Mouse (Mus musculus): ENCODE results near the gene Actn2. TPM values are rescaled to one million over a fixed set of nuclear protein-coding genes. Genes with fewer than 3 reads are reported as not detected.
A peak's percentile ranks its signal among the peaks of the same experiment; 100 is the strongest.

The Actn2 gene
- polyA plus RNA-seq (2012; rRNA removed): 40.0 and 61.4 TPM in 2 replicates

DNA sequence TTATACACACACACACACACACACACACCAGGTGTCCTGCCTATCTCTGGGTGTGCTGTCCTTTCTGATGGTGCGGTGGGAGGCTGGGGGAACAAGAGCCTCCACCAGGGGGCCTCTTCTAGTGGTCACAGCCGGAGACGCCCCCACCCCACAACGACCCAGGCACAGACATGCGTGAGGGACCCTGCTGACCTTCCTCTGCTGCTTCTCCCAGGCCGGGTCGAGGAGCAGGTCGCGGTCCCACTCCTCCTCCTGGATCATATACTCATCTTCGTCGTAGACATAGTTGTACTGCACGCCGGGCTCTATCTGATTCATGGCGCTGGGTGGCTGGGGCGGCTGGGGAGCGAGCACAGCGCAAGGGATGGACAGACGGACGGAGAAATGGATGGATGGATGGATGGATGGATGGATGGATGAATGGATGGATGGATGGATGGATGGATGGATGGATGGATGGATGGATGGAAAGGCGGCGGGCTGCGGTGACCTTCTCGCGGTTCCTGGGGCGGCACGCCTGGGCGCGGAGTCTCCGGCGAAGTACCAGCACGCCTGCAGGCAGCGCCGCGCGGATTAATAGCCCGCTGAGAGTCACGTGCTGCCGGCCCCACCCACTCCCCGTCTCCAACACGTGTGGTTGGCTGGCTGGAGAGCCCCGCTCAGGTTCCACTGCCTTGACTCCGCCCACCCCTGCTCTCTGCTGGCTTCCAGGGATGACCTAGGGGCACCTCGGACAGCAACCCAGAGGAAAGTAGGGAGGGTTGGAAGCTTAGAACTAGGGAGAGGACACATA is at the start of gene Actn2:
TSS of gene Actn2 (minus strand) at position 578 of the 793 bp plus-strand sequence.
- no peaks in the 10 kb centered on the region for H3K4me1 ChIP-seq (ENCODE audit: control insufficient read depth, insufficient read depth, low read length)
- DNase-seq: peak; percentile 50
- H3K4me3 ChIP-seq (replicated peaks; ENCODE audit: extremely low read depth, low read depth, low read length): no peak within 1 kb of the TSS
- WGBS: 1% methylated on average over 43 of the region's 43 CpGs
- TF ChIP-seq POLR2A (IDR thresholded peaks at IDR 0.05; ENCODE audit: borderline replicate concordance, extremely low read depth, low read depth, low read length) (no peak), CTCF (IDR thresholded peaks at IDR 0.05; ENCODE audit: insufficient read depth, low read length) (no peak)

DNA sequence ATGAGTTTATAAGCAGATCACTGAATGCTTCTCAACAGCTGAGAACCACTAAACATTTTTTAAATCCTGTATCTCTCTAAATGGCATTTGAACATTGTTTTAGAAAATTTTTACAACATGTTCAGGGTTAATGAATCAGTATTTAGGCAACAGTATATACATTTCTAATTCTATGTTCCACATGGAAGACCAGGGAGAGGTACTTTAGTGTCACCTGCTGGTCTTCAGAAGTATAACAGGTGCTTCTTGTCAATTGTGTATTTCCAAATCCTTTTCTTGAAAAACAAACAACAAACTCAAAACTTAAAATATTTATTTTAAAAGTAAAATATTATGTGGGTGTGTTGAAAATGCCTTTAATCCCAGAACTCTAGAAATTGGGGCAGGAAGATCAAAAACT is 45.7 kb upstream of the Actn2 start:
- Histone ChIP-seq H3K4me1 (ENCODE audit: control insufficient read depth, insufficient read depth, low read length) (no peaks in the 10 kb centered on the region), H3K4me3 (replicated peaks; ENCODE audit: extremely low read depth, low read depth, low read length) (no peak overlapping the region)
- TF ChIP-seq CTCF (IDR thresholded peaks at IDR 0.05; ENCODE audit: insufficient read depth, low read length) (peak; percentile 25; the same call in 1 of the 2 replicates), POLR2A (IDR thresholded peaks at IDR 0.05; ENCODE audit: borderline replicate concordance, extremely low read depth, low read depth, low read length) (no peak)
- DNase-seq: no peak

DNA sequence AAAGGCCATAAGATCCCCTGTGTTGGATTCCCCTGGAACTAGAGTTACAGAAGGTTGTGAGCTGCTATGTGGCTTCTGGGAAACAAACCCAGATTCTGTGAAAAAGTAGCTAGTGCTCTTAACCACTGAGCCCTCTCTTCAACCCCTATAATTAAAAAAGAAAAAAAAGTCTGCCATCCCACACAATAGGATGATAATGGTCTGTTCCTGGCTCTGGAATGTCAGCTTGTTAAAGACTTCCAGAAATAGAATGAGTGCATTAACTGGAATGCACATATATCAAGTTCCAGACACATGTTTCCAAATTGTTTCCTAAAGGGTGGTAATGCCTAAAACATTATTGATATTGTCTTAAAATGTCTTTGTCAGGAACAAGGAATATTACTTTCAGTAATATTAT is 44.2 kb upstream of the Actn2 start:
- no peak for DNase-seq
- H3K4me1 ChIP-seq (ENCODE audit: control insufficient read depth, insufficient read depth, low read length): no peaks in the 10 kb centered on the region
- no peak overlapping the region for H3K4me3 ChIP-seq (replicated peaks; ENCODE audit: extremely low read depth, low read depth, low read length)
- no peak for TF ChIP-seq POLR2A (IDR thresholded peaks at IDR 0.05; ENCODE audit: borderline replicate concordance, extremely low read depth, low read depth, low read length)
- no peak for TF ChIP-seq CTCF (IDR thresholded peaks at IDR 0.05; ENCODE audit: insufficient read depth, low read length)

DNA sequence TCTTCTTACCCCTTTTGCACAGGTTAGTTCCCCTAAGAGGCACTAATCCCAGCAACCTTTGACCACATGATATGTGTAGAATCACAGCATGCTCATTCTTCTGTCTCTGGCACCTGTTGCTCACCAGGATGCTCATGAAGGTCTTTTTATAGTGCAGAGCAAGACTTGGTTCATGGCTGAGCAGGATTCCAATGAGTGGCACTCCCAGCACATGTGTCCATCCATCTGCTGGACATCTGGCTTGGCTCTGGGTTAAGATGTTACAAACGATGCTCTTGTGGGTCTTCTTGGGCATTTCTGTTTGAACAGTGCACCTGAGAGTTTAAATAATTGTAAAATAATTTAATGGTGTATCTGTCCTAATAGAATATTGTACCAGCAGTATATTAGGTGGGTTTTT is 36.2 kb upstream of the Actn2 start:
- no peak for DNase-seq
- no peaks in the 10 kb centered on the region for H3K4me1 ChIP-seq (ENCODE audit: control insufficient read depth, insufficient read depth, low read length)
- TF ChIP-seq POLR2A (IDR thresholded peaks at IDR 0.05; ENCODE audit: borderline replicate concordance, extremely low read depth, low read depth, low read length): no peak
- no peak for TF ChIP-seq CTCF (IDR thresholded peaks at IDR 0.05; ENCODE audit: insufficient read depth, low read length)
- WGBS: 51% methylated on average over 1 of the region's 1 CpGs
- no peak overlapping the region for H3K4me3 ChIP-seq (replicated peaks; ENCODE audit: extremely low read depth, low read depth, low read length)

DNA sequence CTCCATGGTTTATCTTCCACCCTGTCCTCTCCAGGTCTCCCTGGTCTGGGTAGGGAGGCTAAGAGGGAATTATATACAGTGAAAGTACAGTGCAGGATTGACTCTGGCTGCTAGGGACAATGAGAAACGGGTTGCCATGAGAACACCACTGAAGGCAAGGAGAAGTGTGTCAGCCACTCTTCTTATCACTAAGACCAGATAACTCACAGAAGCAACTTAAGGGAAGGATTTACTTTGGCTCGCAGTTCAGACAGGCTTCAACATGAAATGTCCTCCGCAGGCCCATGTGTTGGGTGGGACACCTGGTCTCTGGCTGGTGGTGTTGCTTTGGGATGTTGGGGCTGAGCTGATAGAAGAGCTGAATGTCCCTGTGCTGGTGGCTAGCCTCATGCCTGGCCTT is 32.2 kb upstream of the Actn2 start:
- TF ChIP-seq CTCF (IDR thresholded peaks at IDR 0.05; ENCODE audit: insufficient read depth, low read length) (no peak), POLR2A (IDR thresholded peaks at IDR 0.05; ENCODE audit: borderline replicate concordance, extremely low read depth, low read depth, low read length) (no peak)
- 54% methylated on average over 3 of the region's 3 CpGs for WGBS
- DNase-seq: no peak
- H3K4me3 ChIP-seq (replicated peaks; ENCODE audit: extremely low read depth, low read depth, low read length): no peak overlapping the region
- no peaks in the 10 kb centered on the region; the same call in 1 of the 2 replicates for H3K4me1 ChIP-seq (ENCODE audit: control insufficient read depth, insufficient read depth, low read length)

DNA sequence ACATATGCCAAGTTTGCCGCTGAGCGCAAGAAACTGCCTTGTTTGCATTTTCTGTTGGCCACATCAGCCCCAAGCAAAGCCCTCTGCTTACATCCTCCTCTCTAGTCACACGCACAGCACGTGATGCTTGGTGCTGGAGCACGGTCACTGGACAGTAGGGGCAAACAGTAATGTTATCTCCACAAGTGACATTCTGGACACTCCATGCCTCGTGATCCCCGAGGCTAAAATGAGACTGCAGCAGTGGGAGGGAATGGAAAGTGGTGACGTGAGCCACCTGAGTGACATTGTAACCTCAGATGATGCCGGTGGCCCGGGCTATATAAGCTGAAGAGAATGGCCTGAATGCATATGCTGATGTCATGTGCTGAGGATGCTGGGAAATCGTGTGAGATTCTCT is 29.4 kb upstream of the Actn2 start:
- Histone ChIP-seq H3K4me1 (ENCODE audit: control insufficient read depth, insufficient read depth, low read length) (no peaks in the 10 kb centered on the region; the same call in 1 of the 2 replicates), H3K4me3 (replicated peaks; ENCODE audit: extremely low read depth, low read depth, low read length) (no peak overlapping the region)
- no peak for DNase-seq
- TF ChIP-seq POLR2A (IDR thresholded peaks at IDR 0.05; ENCODE audit: borderline replicate concordance, extremely low read depth, low read depth, low read length) (no peak), CTCF (IDR thresholded peaks at IDR 0.05; ENCODE audit: insufficient read depth, low read length) (no peak)
- WGBS: 68% methylated on average over 11 of the region's 11 CpGs

DNA sequence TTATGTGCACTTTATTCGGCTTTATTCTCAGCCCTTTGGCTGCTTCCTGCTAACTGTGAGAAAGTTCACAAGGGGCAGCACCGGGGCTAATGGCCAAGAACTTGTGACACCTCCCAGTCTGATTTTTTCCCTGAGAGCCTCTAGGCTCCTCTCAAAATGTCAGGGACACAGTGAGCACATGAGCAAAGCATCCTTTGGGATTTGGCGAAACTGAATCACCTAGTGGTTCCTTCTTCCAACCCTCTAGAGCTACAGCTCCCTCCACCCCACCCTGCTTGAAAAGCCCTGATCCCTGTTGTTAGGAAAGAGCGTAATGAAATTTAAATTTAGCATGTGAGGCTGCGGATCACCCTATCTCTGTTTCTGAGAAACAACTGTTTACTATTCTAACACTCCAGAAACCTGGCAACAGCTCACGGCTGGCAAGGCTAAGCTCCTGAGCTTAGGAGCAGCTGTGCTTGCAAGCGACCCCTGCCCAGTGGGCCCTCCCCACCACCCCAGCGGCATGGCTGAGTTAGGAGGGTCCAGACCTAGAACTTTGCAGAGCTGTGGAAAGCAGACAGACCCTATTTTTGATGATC is 28.6 kb upstream of the Actn2 start:
- WGBS: 34% methylated on average over 8 of the region's 8 CpGs
- H3K4me3 ChIP-seq (replicated peaks; ENCODE audit: extremely low read depth, low read depth, low read length): no peak overlapping the region
- no peaks in the 10 kb centered on the region; the same call in 1 of the 2 replicates for H3K4me1 ChIP-seq (ENCODE audit: control insufficient read depth, insufficient read depth, low read length)
- DNase-seq: no peak
- TF ChIP-seq CTCF (IDR thresholded peaks at IDR 0.05; ENCODE audit: insufficient read depth, low read length): no peak
- no peak for TF ChIP-seq POLR2A (IDR thresholded peaks at IDR 0.05; ENCODE audit: borderline replicate concordance, extremely low read depth, low read depth, low read length)

DNA sequence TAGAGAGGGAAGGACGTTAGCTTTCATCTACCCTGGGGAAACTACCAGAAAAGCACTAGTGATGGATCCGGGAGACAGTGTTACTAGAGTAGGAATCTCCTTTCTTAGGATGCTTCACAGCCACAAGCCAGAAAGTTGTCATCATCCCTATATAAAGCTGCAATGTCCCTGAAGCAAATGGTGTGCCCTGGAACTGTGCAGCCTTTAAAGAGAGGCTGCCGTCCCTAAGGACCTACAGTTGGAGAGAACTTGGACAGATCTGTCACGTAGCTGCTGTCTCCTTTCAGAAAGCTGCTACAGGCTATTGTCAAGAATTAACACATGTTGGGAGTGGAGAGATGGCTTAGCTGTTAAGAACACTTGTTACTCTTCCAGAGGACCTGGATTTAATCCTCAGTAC is 20.9 kb upstream of the Actn2 start:
- Histone ChIP-seq H3K4me3 (replicated peaks; ENCODE audit: extremely low read depth, low read depth, low read length) (no peak overlapping the region), H3K4me1 (ENCODE audit: control insufficient read depth, insufficient read depth, low read length) (no peaks in the 10 kb centered on the region)
- no peak for DNase-seq
- 77% methylated on average over 4 of the region's 4 CpGs for WGBS
- TF ChIP-seq POLR2A (IDR thresholded peaks at IDR 0.05; ENCODE audit: borderline replicate concordance, extremely low read depth, low read depth, low read length) (no peak), CTCF (IDR thresholded peaks at IDR 0.05; ENCODE audit: insufficient read depth, low read length) (no peak)

DNA sequence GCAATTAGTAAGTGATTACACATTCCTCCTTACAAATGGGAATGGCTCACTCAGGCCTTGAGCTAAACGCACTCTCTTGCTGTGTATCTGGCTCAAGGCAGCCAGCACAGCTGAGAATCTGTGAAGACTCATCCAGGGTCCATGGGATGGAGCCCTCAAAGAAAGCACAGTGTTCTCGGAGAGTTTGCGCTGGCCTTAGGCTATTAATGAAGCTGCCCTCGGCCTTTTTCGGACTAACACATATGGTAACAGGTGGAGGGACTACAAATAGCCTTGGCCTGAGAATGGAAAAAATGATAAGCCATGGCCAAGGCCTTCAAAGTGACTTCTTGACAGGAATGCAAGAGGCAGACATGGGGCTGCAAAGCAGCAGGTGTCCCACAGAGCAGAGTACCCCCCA is 17.0 kb upstream of the Actn2 start:
- 78% methylated on average over 5 of the region's 5 CpGs for WGBS
- no peaks in the 10 kb centered on the region for H3K4me1 ChIP-seq (ENCODE audit: control insufficient read depth, insufficient read depth, low read length)
- no peak overlapping the region for H3K4me3 ChIP-seq (replicated peaks; ENCODE audit: extremely low read depth, low read depth, low read length)
- no peak for DNase-seq
- no peak for TF ChIP-seq POLR2A (IDR thresholded peaks at IDR 0.05; ENCODE audit: borderline replicate concordance, extremely low read depth, low read depth, low read length)
- TF ChIP-seq CTCF (IDR thresholded peaks at IDR 0.05; ENCODE audit: insufficient read depth, low read length): no peak

DNA sequence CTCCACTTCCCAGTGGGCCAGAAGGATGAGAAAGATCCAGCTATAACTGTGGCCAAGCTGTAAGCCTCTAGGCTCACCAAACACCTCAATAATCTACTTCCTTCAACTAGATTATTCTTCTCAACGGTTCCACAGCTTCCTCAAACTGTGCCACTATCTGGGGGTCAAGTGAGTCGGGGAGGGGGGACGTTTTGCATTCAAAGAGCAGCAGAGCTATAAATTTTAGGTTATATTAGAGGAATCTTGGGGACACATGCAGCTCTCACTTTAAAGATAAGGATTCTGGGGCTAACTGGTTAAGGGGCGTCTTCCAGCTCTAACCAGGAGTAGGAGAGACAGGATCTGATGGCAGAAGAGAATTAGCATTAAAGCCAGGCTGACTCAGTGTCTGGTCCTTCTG is 15.6 kb upstream of the Actn2 start:
- 50% methylated on average over 4 of the region's 4 CpGs for WGBS
- no peak for TF ChIP-seq CTCF (IDR thresholded peaks at IDR 0.05; ENCODE audit: insufficient read depth, low read length)
- no peak for TF ChIP-seq POLR2A (IDR thresholded peaks at IDR 0.05; ENCODE audit: borderline replicate concordance, extremely low read depth, low read depth, low read length)

More for the DNA sequence above, 15.6 kb upstream of the Actn2 start:
- no peak overlapping the region for H3K4me3 ChIP-seq (replicated peaks; ENCODE audit: extremely low read depth, low read depth, low read length)
- no peaks in the 10 kb centered on the region for H3K4me1 ChIP-seq (ENCODE audit: control insufficient read depth, insufficient read depth, low read length)
- DNase-seq: no peak
